Mouse (Mus musculus): ENCODE measurements around the gene Mob2. TPM values are rescaled to one million over a fixed set of nuclear protein-coding genes. Genes with fewer than 3 reads are reported as not detected.

Gene Mob2
- polyA plus RNA-seq, 1 experiment: 31.8 TPM

GRCm38 (mm10) chr7:141966281-141966680 lies 94.6 kb downstream of the Mob2 start:
- H3K36me3 ChIP-seq (ENCODE audit: control insufficient read depth, insufficient read depth, low read length): no peaks in the 10 kb centered on the region
- H3K27me3 ChIP-seq (ENCODE audit: control insufficient read depth, insufficient read depth, low read length): no peaks in the 10 kb centered on the region
- no peaks in the 10 kb centered on the region for H3K4me1 ChIP-seq (ENCODE audit: control insufficient read depth, insufficient read depth, insufficient read length, low read length)
- no peak for TF ChIP-seq CTCF (IDR thresholded peaks at IDR 0.05; ENCODE audit: extremely low read depth, insufficient read length, insufficient replicate concordance, low read depth, low read length)
- H3K4me3 ChIP-seq (ENCODE audit: low read depth, low read length): no peak overlapping the region
- H3K27ac ChIP-seq (ENCODE audit: insufficient read depth, low read depth, low read length): no peak overlapping the region
- WGBS: 58% methylated on average over 2 of the region's 2 CpGs

GRCm38 (mm10) chr7:141962521-141962920 lies 98.3 kb downstream of the Mob2 start:
- no peaks in the 10 kb centered on the region for H3K36me3 ChIP-seq (ENCODE audit: control insufficient read depth, insufficient read depth, low read length)
- TF ChIP-seq POLR2A (IDR thresholded peaks at IDR 0.05; ENCODE audit: low read depth, low read length) (no peak), CTCF (IDR thresholded peaks at IDR 0.05; ENCODE audit: extremely low read depth, insufficient read length, insufficient replicate concordance, low read depth, low read length) (no peak)
- WGBS: 94% methylated on average over 3 of the region's 3 CpGs
- H3K27ac ChIP-seq (ENCODE audit: insufficient read depth, low read depth, low read length): no peak overlapping the region
- H3K4me1 ChIP-seq (ENCODE audit: control insufficient read depth, insufficient read depth, insufficient read length, low read length): no peaks in the 10 kb centered on the region
- H3K27me3 ChIP-seq (ENCODE audit: control insufficient read depth, insufficient read depth, low read length): no peaks in the 10 kb centered on the region
- no peak overlapping the region for H3K4me3 ChIP-seq (ENCODE audit: low read depth, low read length)

- H3K27me3 ChIP-seq (ENCODE audit: control insufficient read depth, insufficient read depth, low read length): no peaks in the 10 kb centered on the region
- H3K4me3 ChIP-seq (ENCODE audit: low read depth, low read length): no peak overlapping the region
- no peaks in the 10 kb centered on the region for H3K4me1 ChIP-seq (ENCODE audit: control insufficient read depth, insufficient read depth, insufficient read length, low read length)
- H3K27ac ChIP-seq (ENCODE audit: insufficient read depth, low read depth, low read length): no peak overlapping the region
- H3K36me3 ChIP-seq (ENCODE audit: control insufficient read depth, insufficient read depth, low read length): no peaks in the 10 kb centered on the region
- WGBS: 72% methylated on average over 3 of the region's 3 CpGs
- TF ChIP-seq CTCF (IDR thresholded peaks at IDR 0.05; ENCODE audit: extremely low read depth, insufficient read length, insufficient replicate concordance, low read depth, low read length): no peak
- TF ChIP-seq POLR2A (IDR thresholded peaks at IDR 0.05; ENCODE audit: low read depth, low read length): no peak
Observed at GRCm38 (mm10) chr7:141961491-141961890, 99.4 kb downstream of the Mob2 start.

- 71% methylated on average over 2 of the region's 2 CpGs for WGBS
- no peak overlapping the region for H3K4me3 ChIP-seq (ENCODE audit: low read depth, low read length)
- TF ChIP-seq POLR2A (IDR thresholded peaks at IDR 0.05; ENCODE audit: low read depth, low read length) (no peak), CTCF (IDR thresholded peaks at IDR 0.05; ENCODE audit: extremely low read depth, insufficient read length, insufficient replicate concordance, low read depth, low read length) (no peak)
- no peaks in the 10 kb centered on the region for H3K4me1 ChIP-seq (ENCODE audit: control insufficient read depth, insufficient read depth, insufficient read length, low read length)
- no peak overlapping the region for H3K27ac ChIP-seq (ENCODE audit: insufficient read depth, low read depth, low read length)
- no peaks in the 10 kb centered on the region for H3K36me3 ChIP-seq (ENCODE audit: control insufficient read depth, insufficient read depth, low read length)
- H3K27me3 ChIP-seq (ENCODE audit: control insufficient read depth, insufficient read depth, low read length): no peaks in the 10 kb centered on the region
Observed at GRCm38 (mm10) chr7:141960926-141961325, 99.9 kb downstream of the Mob2 start.

- Histone ChIP-seq H3K36me3 (ENCODE audit: control insufficient read depth, insufficient read depth, low read length) (no peaks in the 10 kb centered on the region), H3K4me3 (ENCODE audit: low read depth, low read length) (no peak overlapping the region), H3K4me1 (ENCODE audit: control insufficient read depth, insufficient read depth, insufficient read length, low read length) (no peaks in the 10 kb centered on the region), H3K27ac (ENCODE audit: insufficient read depth, low read depth, low read length) (no peak overlapping the region), H3K27me3 (ENCODE audit: control insufficient read depth, insufficient read depth, low read length) (no peaks in the 10 kb centered on the region)
- WGBS: 84% methylated on average over 1 of the region's 1 CpGs
- no peak for TF ChIP-seq CTCF (IDR thresholded peaks at IDR 0.05; ENCODE audit: extremely low read depth, insufficient read length, insufficient replicate concordance, low read depth, low read length)
- TF ChIP-seq POLR2A (IDR thresholded peaks at IDR 0.05; ENCODE audit: low read depth, low read length): no peak
Observed at GRCm38 (mm10) chr7:141959133-141959532, 101.7 kb downstream of the Mob2 start.

Other genes starting within 250 kb of the Mob2 start
- 0.70 TPM in 1 of 2 replicates, not detected in the other for gene Muc5b, start 222.0 kb downstream of the Mob2 start, polyA plus RNA-seq (2012; rRNA removed)
- 47.4 and 142 TPM in 2 replicates for gene Tollip, start 142.6 kb downstream of the Mob2 start, polyA plus RNA-seq (2012; rRNA removed)
- gene Brsk2, start 111.3 kb downstream of the Mob2 start, polyA plus RNA-seq (2012; rRNA removed): 0.51 and 5.3 TPM in 2 replicates
- gene Dusp8, start 34.8 kb upstream of the Mob2 start, polyA plus RNA-seq (2012; rRNA removed): 8.9 and 13.4 TPM in 2 replicates
- gene Gm45618, start 59.7 kb upstream of the Mob2 start, polyA plus RNA-seq (2012; rRNA removed): not detected in 2 replicates
- not detected in 2 replicates for gene Gm39115, start 75.0 kb upstream of the Mob2 start, polyA plus RNA-seq (2012; rRNA removed)
- not detected in 2 replicates for gene Gm45337, start 83.5 kb upstream of the Mob2 start, polyA plus RNA-seq (2012; rRNA removed)
- not detected in 2 replicates for gene Gm29735, start 96.0 kb upstream of the Mob2 start, polyA plus RNA-seq (2012; rRNA removed)
- gene Gm4553, start 104.7 kb upstream of the Mob2 start, polyA plus RNA-seq (2012; rRNA removed): not detected in 2 replicates
- gene Krtap5-2, start 114.9 kb upstream of the Mob2 start, polyA plus RNA-seq (2012; rRNA removed): not detected in 2 replicates
- not detected in 2 replicates for gene Gm10153, start 129.3 kb upstream of the Mob2 start, polyA plus RNA-seq (2012; rRNA removed)
- 0.91 TPM in 1 of 2 replicates, not detected in the other for gene Krtap5-3, start 140.3 kb upstream of the Mob2 start, polyA plus RNA-seq (2012; rRNA removed)
- 0.20 TPM in 1 of 2 replicates, not detected in the other for gene Gm7579, start 150.8 kb upstream of the Mob2 start, polyA plus RNA-seq (2012; rRNA removed)
- gene Krtap5-5, start 168.9 kb upstream of the Mob2 start, polyA plus RNA-seq (2012; rRNA removed): 0.65 TPM in 1 of 2 replicates, not detected in the other
- gene Gm40460, start 180.0 kb upstream of the Mob2 start, polyA plus RNA-seq (2012; rRNA removed): not detected in 2 replicates
- not detected in 2 replicates for gene Gm2431, start 197.3 kb upstream of the Mob2 start, polyA plus RNA-seq (2012; rRNA removed)
- gene Gm4559, start 213.3 kb upstream of the Mob2 start, polyA plus RNA-seq (2012; rRNA removed): not detected in 2 replicates
- gene Krtap5-1, start 236.1 kb upstream of the Mob2 start, polyA plus RNA-seq (2012; rRNA removed): not detected in 2 replicates
- gene Krtap5-4, start 242.5 kb upstream of the Mob2 start, polyA plus RNA-seq (2012; rRNA removed): not detected in 2 replicates